Mouse (Mus musculus) heart, embryonic 11.5 days (tissue): ENCODE results near the gene Ackr4. TPM values are rescaled to one million over a fixed set of nuclear protein-coding genes. Genes with fewer than 3 reads are reported as not detected.
A peak's percentile ranks its signal among the peaks of the same experiment; 100 is the strongest.

Experiments
- ATAC-seq: fragments of 200-750 bp; cut with Nextera tagmentation; replicated peaks from 2 replicates; pipeline ENCODE4 v1.8.0; 2017; ENCODE audit warnings: moderate library complexity; ENCODE audit not compliant: insufficient number of reproducible peaks, low FRiP score, low TSS enrichment
- H3K27ac ChIP-seq: fragments of 300-500 bp; sonication (generic); 2 replicates; pipeline ENCODE4 v1.5.1; 2014; ENCODE audit warnings: mild to moderate bottlenecking, low read depth, low read length
- H3K27me3 ChIP-seq: fragments of 300-500 bp; sonication (generic); 2 replicates; pipeline ENCODE4 v1.6.1; 2014; ENCODE audit warnings: mild to moderate bottlenecking, low read length, mixed read lengths; ENCODE audit not compliant: control insufficient read depth, insufficient read depth
- H3K36me3 ChIP-seq: fragments of 300-500 bp; sonication (generic); 2 replicates; pipeline ENCODE4 v1.6.1; 2014; ENCODE audit warnings: mild to moderate bottlenecking, low read length, moderate library complexity, mixed read lengths; ENCODE audit not compliant: control insufficient read depth, insufficient read depth
- H3K4me1 ChIP-seq: fragments of 300-500 bp; sonication (generic); 2 replicates; pipeline ENCODE4 v1.6.1; 2014; ENCODE audit warnings: low read length; ENCODE audit not compliant: control insufficient read depth, insufficient read depth
- H3K4me2 ChIP-seq: fragments of 300-500 bp; sonication (generic); 2 replicates; pipeline ENCODE4 v1.6.1; 2014; ENCODE audit warnings: mild to moderate bottlenecking, moderate library complexity
- H3K4me3 ChIP-seq: fragments of 300-500 bp; sonication (generic); 2 replicates; pipeline ENCODE4 v1.5.1; 2014; ENCODE audit warnings: low read depth, low read length
- H3K9ac ChIP-seq: fragments of 300-500 bp; sonication (generic); 2 replicates; pipeline ENCODE4 v1.6.1; 2014; ENCODE audit warnings: mild to moderate bottlenecking, low read depth, low read length, moderate library complexity
- H3K9me3 ChIP-seq: fragments of 300-500 bp; sonication (generic); replicated peaks from 2 replicates; pipeline ENCODE4 v1.6.1; 2016; ENCODE audit warnings: low read length; ENCODE audit not compliant: control insufficient read depth
- WGBS: fragments of 180-500 bp; shearing (Covaris S2); extraction: QIAGEN DNeasy Blood & Tissue Kit; methylation state at CpG from one replicate; pipeline ENCODE4 v1.1.7; 2014; ENCODE audit not compliant: insufficient replicate concordance; 5-methylcytosine and 5-hydroxymethylcytosine counted together
- polyA plus RNA-seq: library from polyadenylated mRNA; unstranded; fragments of >200 nt; fragmentation: Nextera tagmentation; extraction: Ambion mirVana; gene quantifications from 2 replicates; pipeline ENCODE4 v1.2.1, GENCODE M21; 2014

Ackr4 gene
- polyA plus RNA-seq, 1 experiment from 2014 or later, result 0.31 TPM

GRCm38 (mm10) chr9:104079379-104079778 is 47.4 kb downstream of the Ackr4 start:
- Histone ChIP-seq H3K36me3 (no peaks in the 10 kb centered on the region), H3K4me1 (no peaks in the 10 kb centered on the region), H3K4me3 (no peak overlapping the region), H3K27ac (no peak overlapping the region), H3K27me3 (no peaks in the 10 kb centered on the region), H3K4me2 (no peak overlapping the region), H3K9ac (no peak overlapping the region), H3K9me3 (no peaks in the 10 kb centered on the region)
- WGBS, result 56% methylated on average over 5 of the region's 5 CpGs
- no peak for ATAC-seq

DNA sequence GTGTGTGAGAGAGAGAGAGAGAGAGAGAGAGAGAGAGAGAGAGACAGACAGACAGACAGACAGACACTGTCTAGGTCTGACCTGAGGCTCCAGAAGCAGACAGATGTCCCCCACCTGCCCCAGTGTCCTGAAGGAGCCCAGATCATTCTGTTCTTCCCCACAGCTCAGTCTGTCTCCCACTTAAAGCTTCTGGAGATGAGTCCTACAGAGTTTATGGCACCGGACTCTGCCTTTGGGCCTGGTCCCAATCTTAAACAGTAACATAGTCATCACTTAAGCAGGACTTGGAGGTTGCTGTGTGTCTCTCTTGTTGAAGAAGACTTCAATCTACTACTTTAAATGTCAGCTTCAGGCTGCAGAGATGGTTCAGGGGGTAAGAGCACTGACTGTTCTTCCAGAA is 48.0 kb downstream of the Ackr4 start:
- no peaks in the 10 kb centered on the region for H3K9me3 ChIP-seq
- H3K9ac ChIP-seq, result no peak overlapping the region
- no peak for ATAC-seq
- H3K36me3 ChIP-seq, result no peaks in the 10 kb centered on the region
- no peak overlapping the region for H3K4me3 ChIP-seq
- H3K27me3 ChIP-seq, result no peaks in the 10 kb centered on the region
- no peak overlapping the region for H3K4me2 ChIP-seq
- H3K27ac ChIP-seq, result no peak overlapping the region
- no peaks in the 10 kb centered on the region for H3K4me1 ChIP-seq
- 96% methylated on average over 1 of the region's 1 CpGs for WGBS

GRCm38 (mm10) chr9:104075808-104076207 is 50.9 kb downstream of the Ackr4 start:
- 68% methylated on average over 2 of the region's 2 CpGs for WGBS
- Histone ChIP-seq H3K36me3 (no peaks in the 10 kb centered on the region), H3K27me3 (no peaks in the 10 kb centered on the region), H3K4me1 (no peaks in the 10 kb centered on the region), H3K9ac (no peak overlapping the region), H3K4me3 (no peak overlapping the region), H3K9me3 (no peaks in the 10 kb centered on the region), H3K27ac (no peak overlapping the region), H3K4me2 (no peak overlapping the region)
- ATAC-seq, result no peak

- Histone ChIP-seq H3K4me1 (no peaks in the 10 kb centered on the region), H3K9ac (no peak overlapping the region), H3K36me3 (no peaks in the 10 kb centered on the region), H3K4me2 (no peak overlapping the region), H3K27ac (no peak overlapping the region), H3K27me3 (no peaks in the 10 kb centered on the region), H3K9me3 (no peaks in the 10 kb centered on the region), H3K4me3 (no peak overlapping the region)
- no peak for ATAC-seq
- WGBS, result 70% methylated on average over 8 of the region's 8 CpGs
These were observed 55.7 kb downstream of the Ackr4 start for GRCm38 (mm10) chr9:104070863-104071604.

- Histone ChIP-seq H3K4me3 (no peak overlapping the region), H3K27ac (no peak overlapping the region), H3K4me2 (no peak overlapping the region), H3K4me1 (no peaks in the 10 kb centered on the region), H3K9me3 (no peaks in the 10 kb centered on the region), H3K27me3 (no peaks in the 10 kb centered on the region), H3K36me3 (no peaks in the 10 kb centered on the region), H3K9ac (no peak overlapping the region)
- WGBS, result 46% methylated on average over 4 of the region's 4 CpGs
- no peak for ATAC-seq
These were observed 56.5 kb downstream of the Ackr4 start for GRCm38 (mm10) chr9:104070241-104070640.

GRCm38 (mm10) chr9:104064571-104064970 is 62.2 kb downstream of the Ackr4 start:
- Histone ChIP-seq H3K4me3 (no peak overlapping the region), H3K9me3 (no peaks in the 10 kb centered on the region), H3K9ac (no peak overlapping the region), H3K4me1 (peaks cover 13% of the 10 kb centered on the region), H3K27me3 (no peaks in the 10 kb centered on the region), H3K4me2 (no peak overlapping the region), H3K27ac (no peak overlapping the region), H3K36me3 (peaks cover 5% of the 10 kb centered on the region; the same call in 1 of the 2 replicates)
- WGBS, result 26% methylated on average over 1 of the region's 1 CpGs
- ATAC-seq, result no peak

DNA sequence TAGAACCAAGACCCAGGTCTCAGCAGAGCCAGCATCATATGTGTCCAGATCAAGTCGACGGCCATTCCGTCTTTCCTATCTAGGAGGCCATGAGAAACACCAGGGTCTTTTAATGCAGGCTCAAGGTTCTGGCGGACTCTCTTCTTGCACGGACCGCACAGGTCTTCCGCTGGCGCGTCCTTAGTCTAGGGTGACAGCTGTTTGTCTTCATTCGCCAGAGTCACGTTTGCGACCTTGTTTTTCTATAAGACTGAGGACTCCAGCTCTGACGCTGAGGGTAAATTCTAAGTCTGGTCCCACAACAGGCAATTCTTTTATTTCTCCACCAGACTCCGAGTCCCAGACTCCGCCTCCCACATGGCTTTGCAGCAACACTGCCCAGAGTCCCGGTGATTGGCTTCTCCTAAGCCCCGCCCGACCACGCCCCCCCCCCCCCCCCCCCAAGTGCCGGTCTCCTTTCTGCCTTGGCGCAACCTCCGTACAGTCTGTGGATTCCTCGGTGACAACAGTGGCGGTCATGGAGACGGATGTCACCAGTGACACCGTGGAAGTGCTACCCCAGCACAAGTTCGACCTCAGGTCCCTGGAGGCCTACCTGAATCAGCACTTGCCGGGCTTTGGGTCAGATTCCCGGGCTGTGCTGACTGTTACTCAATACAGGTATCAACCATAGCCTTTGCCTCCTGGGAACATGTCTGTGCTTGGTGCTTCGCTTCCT is 63.3 kb downstream of the Ackr4 start, which contains the start of gene Acad11:
Acad11 (plus strand) TSS at position 134 of the 718 bp plus-strand sequence.
- Histone ChIP-seq H3K9ac (peak within 1 kb of the TSS; percentile 89), H3K4me1 (peaks cover 13% of the 10 kb centered on the region), H3K9me3 (no peaks in the 10 kb centered on the region), H3K4me2 (peak within 1 kb of the TSS; percentile 87), H3K27ac (peak within 1 kb of the TSS; percentile 62; the same call in 1 of the 2 replicates), H3K36me3 (peaks cover 6% of the 10 kb centered on the region; the same call in 1 of the 2 replicates), H3K4me3 (peak within 1 kb of the TSS; percentile 99), H3K27me3 (no peaks in the 10 kb centered on the region)
- WGBS, result 1% methylated on average over 30 of the region's 30 CpGs
- peak; percentile 92 for ATAC-seq

- H3K9ac ChIP-seq, result peak within 1 kb of the TSS; percentile 89
- H3K9me3 ChIP-seq, result no peaks in the 10 kb centered on the region
- H3K4me1 ChIP-seq, result peaks cover 13% of the 10 kb centered on the region
- H3K36me3 ChIP-seq, result peaks cover 9% of the 10 kb centered on the region; the same call in 1 of the 2 replicates
- peak; percentile 78 for ATAC-seq
- peak within 1 kb of the TSS; percentile 87 for H3K4me2 ChIP-seq
- H3K4me3 ChIP-seq, result peak within 1 kb of the TSS; percentile 99
- under 1% methylated on average over 59 of the region's 59 CpGs for WGBS
- H3K27ac ChIP-seq, result peak within 1 kb of the TSS; percentile 62; the same call in 1 of the 2 replicates
- H3K27me3 ChIP-seq, result no peaks in the 10 kb centered on the region
These were observed 64.1 kb downstream of the Ackr4 start, which contains the start of gene Uba5 for GRCm38 (mm10) chr9:104062430-104063243. Gene Uba5, minus strand, starts transcription at chr9:104063134.
